Mouse (Mus musculus): ENCODE measurements around the gene Phf20.

DNA sequence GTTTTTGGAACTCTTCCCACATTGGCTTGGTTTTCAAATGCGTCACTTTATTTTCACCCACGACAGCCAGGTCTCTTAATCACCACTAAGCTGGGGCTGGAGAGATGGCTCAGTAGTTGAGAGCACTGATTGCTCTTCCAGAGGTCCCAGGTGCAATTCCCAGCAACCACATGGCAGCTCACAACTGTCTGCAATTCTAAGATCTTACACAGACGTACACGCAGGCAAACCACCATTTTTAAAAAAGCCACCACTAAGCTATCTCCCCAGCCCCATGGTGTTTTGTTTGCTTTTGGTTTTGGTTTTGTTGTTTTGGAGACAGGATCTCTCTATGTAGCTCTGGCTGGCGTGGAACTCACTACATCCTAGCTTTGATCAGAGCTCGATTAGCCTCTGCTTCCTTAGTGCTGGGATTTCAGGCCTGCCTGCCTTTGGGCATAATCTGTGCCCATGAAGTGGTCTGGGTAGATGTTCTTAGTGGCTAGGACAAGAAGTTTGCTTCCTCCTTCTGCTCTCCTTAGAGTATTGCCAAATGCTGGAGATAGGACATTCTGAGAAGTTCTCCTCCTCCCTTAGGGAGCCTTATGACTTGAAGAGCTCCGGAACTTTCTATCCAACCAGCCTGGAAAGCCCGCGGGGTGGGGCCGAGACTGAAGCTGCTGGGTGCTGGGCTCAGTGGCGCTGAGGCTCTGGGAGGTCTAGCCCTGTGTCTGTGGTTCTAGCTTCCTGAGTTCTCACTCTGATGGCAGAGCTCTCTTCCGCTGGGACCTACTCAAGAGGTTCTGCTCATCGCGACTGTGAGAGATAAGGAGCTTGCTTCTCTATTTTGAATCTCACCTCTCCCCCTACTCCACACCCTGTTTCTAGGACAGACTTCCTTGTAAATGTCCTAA lies 6.0 kb upstream of the Phf20 start:
- TF ChIP-seq EP300 (IDR thresholded peaks at IDR 0.05): no peak
- TF ChIP-seq CTCF (IDR thresholded peaks at IDR 0.05): no peak

All from lung, postnatal 0 days (tissue).